Mouse (Mus musculus) gastrocnemius, postnatal 4 days (tissue): ENCODE results near the gene Cdx4. TPM values are rescaled to one million over a fixed set of nuclear protein-coding genes. Genes with fewer than 3 reads are reported as not detected.

Experiments
- DNase-seq, 2 experiments: peaks; one replicate each; pipeline ENCODE4 v3.0.0; 2021 to 2022; ENCODE audit warnings: low spot score in 2 of 2, mixed read lengths in 2 of 2
- long read RNA-seq, 2 experiments: library from polyadenylated mRNA; stranded (forward); transcript quantifications; one replicate each; pipeline ENCODE4 v2.0.0; 2021
- total RNA-seq, 2 experiments: library from RNA; stranded (reverse); gene quantifications; 2 replicates each; pipeline ENCODE4 v1.2.3; 2021

Gene Cdx4
- not detected for total RNA-seq
- long read RNA-seq, experiment 1 = 0 reads
- long read RNA-seq, experiment 2 = 0 reads

- no peak for DNase-seq
These were observed at the start of gene Cdx4 for GRCm38 (mm10) chrX:103321146-103321545. Gene Cdx4 (plus strand): TSS chrX:103321398.

GRCm38 (mm10) chrX:103274325-103274724, 46.9 kb upstream of the Cdx4 start:
- peak in 1 of 2 experiments; percentile 9 for DNase-seq

- DNase-seq = no peak
These were observed 34.1 kb upstream of the Cdx4 start for GRCm38 (mm10) chrX:103286899-103287722.

GRCm38 (mm10) chrX:103287846-103288377, 33.3 kb upstream of the Cdx4 start:
- no peak for DNase-seq

GRCm38 (mm10) chrX:103288485-103289330, 32.5 kb upstream of the Cdx4 start:
- DNase-seq = no peak

GRCm38 (mm10) chrX:103298937-103299336, 22.3 kb upstream of the Cdx4 start:
- DNase-seq = no peak

- DNase-seq = no peak
These were observed 12.9 kb upstream of the Cdx4 start for GRCm38 (mm10) chrX:103308262-103308661.

- DNase-seq = no peak
These were observed 9.5 kb upstream of the Cdx4 start for GRCm38 (mm10) chrX:103311723-103312122.

- DNase-seq = no peak
These were observed 7.1 kb upstream of the Cdx4 start for GRCm38 (mm10) chrX:103314146-103314545.

- DNase-seq = no peak
These were observed 4.7 kb downstream of the Cdx4 start for GRCm38 (mm10) chrX:103325900-103326299.

GRCm38 (mm10) chrX:103329386-103329785, 8.2 kb downstream of the Cdx4 start:
- DNase-seq = no peak

GRCm38 (mm10) chrX:103331125-103331858, 10.1 kb downstream of the Cdx4 start:
- no peak for DNase-seq

GRCm38 (mm10) chrX:103341369-103342113, 20.3 kb downstream of the Cdx4 start:
- DNase-seq = no peak

- no peak for DNase-seq
These were observed 34.6 kb downstream of the Cdx4 start for GRCm38 (mm10) chrX:103355784-103356183.

GRCm38 (mm10) chrX:103356287-103356686, 35.1 kb downstream of the Cdx4 start, which contains the start of gene Chic1:
Gene Chic1 (plus strand): TSS chrX:103356476.
- DNase-seq = peak; percentile 28 to 61

- peak in 1 of 2 experiments; percentile 16 for DNase-seq
These were observed 35.6 kb downstream of the Cdx4 start for GRCm38 (mm10) chrX:103356761-103357236.

- DNase-seq = no peak
These were observed 45.0 kb downstream of the Cdx4 start for GRCm38 (mm10) chrX:103366201-103366600.

- no peak for DNase-seq
These were observed 47.5 kb downstream of the Cdx4 start for GRCm38 (mm10) chrX:103368650-103369049.

- no peak for DNase-seq
These were observed 50.0 kb downstream of the Cdx4 start for GRCm38 (mm10) chrX:103371221-103371620.

GRCm38 (mm10) chrX:103371627-103372026, 50.4 kb downstream of the Cdx4 start:
- DNase-seq = no peak
